Mouse (Mus musculus) neural tube, embryonic 12.5 days (tissue): ENCODE results near the gene Serinc5. TPM values are rescaled to one million over a fixed set of nuclear protein-coding genes. Genes with fewer than 3 reads are reported as not detected.

Experiments
- ATAC-seq: fragments of 200-750 bp; cut with Nextera tagmentation; 2 replicates; pipeline ENCODE4 v1.8.0; 2017; ENCODE audit warnings: low read depth, mild to moderate bottlenecking, moderate TSS enrichment, moderate library complexity; ENCODE audit not compliant: low FRiP score
- H3K27ac ChIP-seq: fragments of 300-500 bp; sonication (generic); 2 replicates; pipeline ENCODE4 v1.5.1; 2016
- H3K27me3 ChIP-seq: fragments of 300-500 bp; sonication (generic); replicated peaks from 2 replicates; pipeline ENCODE4 v1.6.1; 2016; ENCODE audit warnings: mild to moderate bottlenecking
- H3K36me3 ChIP-seq: fragments of 300-500 bp; sonication (generic); 2 replicates; pipeline ENCODE4 v1.6.1; 2016; ENCODE audit warnings: mild to moderate bottlenecking
- H3K4me1 ChIP-seq: fragments of 300-500 bp; sonication (generic); 2 replicates; pipeline ENCODE4 v1.6.1; 2016
- H3K4me2 ChIP-seq: fragments of 300-500 bp; sonication (generic); replicated peaks from 2 replicates; pipeline ENCODE4 v1.6.1; 2016; ENCODE audit warnings: mild to moderate bottlenecking
- H3K4me3 ChIP-seq: fragments of 300-500 bp; sonication (generic); 2 replicates; pipeline ENCODE4 v1.5.1; 2016
- H3K9ac ChIP-seq: fragments of 300-500 bp; sonication (generic); 2 replicates; pipeline ENCODE4 v1.6.1; 2016; ENCODE audit warnings: mild to moderate bottlenecking
- H3K9me3 ChIP-seq: fragments of 300-500 bp; sonication (generic); 2 replicates; pipeline ENCODE4 v1.6.1; 2016; ENCODE audit warnings: mild to moderate bottlenecking
- WGBS: fragments of 180-500 bp; shearing (Covaris S2); methylation state at CpG from one replicate; pipeline ENCODE4 v1.1.7; 2016; 5-methylcytosine and 5-hydroxymethylcytosine counted together
- polyA plus RNA-seq: library from polyadenylated mRNA; unstranded; fragments of >200 nt; fragmentation: Nextera tagmentation; extraction: Ambion mirVana; gene quantifications from 2 replicates; pipeline ENCODE4 v1.2.1, GENCODE M21; 2016

Serinc5 gene
- polyA plus RNA-seq, result 23.4 and 27.9 TPM in 2 replicates

- H3K4me2 ChIP-seq, result peak within 1 kb of the TSS; percentile 83
- peak within 1 kb of the TSS; percentile 74 for H3K4me3 ChIP-seq
- no peaks in the 10 kb centered on the region for H3K27me3 ChIP-seq
- peak; percentile 99 for ATAC-seq
- no peaks in the 10 kb centered on the region for H3K36me3 ChIP-seq
- H3K9ac ChIP-seq, result peak within 1 kb of the TSS; percentile 78
- under 1% methylated on average over 55 of the region's 55 CpGs for WGBS
- no peaks in the 10 kb centered on the region for H3K9me3 ChIP-seq
- H3K4me1 ChIP-seq, result peaks cover 18% of the 10 kb centered on the region
- peak within 1 kb of the TSS; percentile 43; the same call in 1 of the 2 replicates for H3K27ac ChIP-seq
Observed at GRCm38 (mm10) chr13:92610311-92611221, at the start of gene Serinc5. TSS of gene Serinc5 (plus strand) at chr13:92611091.

- no peaks in the 10 kb centered on the region for H3K36me3 ChIP-seq
Observed at GRCm38 (mm10) chr13:92576072-92576471, 34.8 kb upstream of the Serinc5 start, which contains the start of gene Spz1. TSS of gene Spz1 (minus strand) at chr13:92576172.

GRCm38 (mm10) chr13:92576688-92577087 lies 34.2 kb upstream of the Serinc5 start:
- Histone ChIP-seq H3K4me1 (no peaks in the 10 kb centered on the region), H3K27ac (no peak overlapping the region), H3K9me3 (no peaks in the 10 kb centered on the region), H3K4me2 (no peak overlapping the region), H3K9ac (no peak overlapping the region), H3K36me3 (no peaks in the 10 kb centered on the region), H3K27me3 (no peaks in the 10 kb centered on the region), H3K4me3 (no peak overlapping the region)
- no peak for ATAC-seq
- 49% methylated on average over 6 of the region's 6 CpGs for WGBS

More at GRCm38 (mm10) chr13:92576072-92576471, 34.8 kb upstream of the Serinc5 start, which contains the start of gene Spz1:
- Histone ChIP-seq H3K27ac (no peak within 1 kb of the TSS), H3K4me2 (no peak within 1 kb of the TSS), H3K9ac (no peak within 1 kb of the TSS), H3K4me3 (no peak within 1 kb of the TSS), H3K4me1 (no peaks in the 10 kb centered on the region), H3K9me3 (no peaks in the 10 kb centered on the region), H3K27me3 (no peaks in the 10 kb centered on the region)
- ATAC-seq, result no peak

- Histone ChIP-seq H3K4me2 (no peak overlapping the region), H3K9ac (no peak overlapping the region), H3K27ac (no peak overlapping the region), H3K4me3 (no peak overlapping the region), H3K9me3 (no peaks in the 10 kb centered on the region), H3K36me3 (no peaks in the 10 kb centered on the region), H3K27me3 (no peaks in the 10 kb centered on the region), H3K4me1 (no peaks in the 10 kb centered on the region)
- ATAC-seq, result no peak
- 77% methylated on average over 4 of the region's 4 CpGs for WGBS
Observed at GRCm38 (mm10) chr13:92578210-92578609, 32.7 kb upstream of the Serinc5 start.

- Histone ChIP-seq H3K4me3 (no peak overlapping the region), H3K9ac (no peak overlapping the region), H3K36me3 (no peaks in the 10 kb centered on the region), H3K27ac (no peak overlapping the region), H3K4me1 (no peaks in the 10 kb centered on the region), H3K27me3 (no peaks in the 10 kb centered on the region), H3K4me2 (no peak overlapping the region), H3K9me3 (no peaks in the 10 kb centered on the region)
- 34% methylated on average over 10 of the region's 10 CpGs for WGBS
- no peak for ATAC-seq
Observed at GRCm38 (mm10) chr13:92580220-92581043, 30.5 kb upstream of the Serinc5 start.

- Histone ChIP-seq H3K9ac (no peak overlapping the region), H3K4me2 (no peak overlapping the region), H3K9me3 (no peaks in the 10 kb centered on the region), H3K4me1 (no peaks in the 10 kb centered on the region), H3K27ac (no peak overlapping the region), H3K27me3 (no peaks in the 10 kb centered on the region), H3K36me3 (no peaks in the 10 kb centered on the region), H3K4me3 (no peak overlapping the region)
- WGBS, result 76% methylated on average over 8 of the region's 8 CpGs
- no peak for ATAC-seq
Observed at GRCm38 (mm10) chr13:92584094-92584717, 26.7 kb upstream of the Serinc5 start.

GRCm38 (mm10) chr13:92588704-92589103 lies 22.2 kb upstream of the Serinc5 start:
- Histone ChIP-seq H3K9me3 (no peaks in the 10 kb centered on the region), H3K27ac (no peak overlapping the region), H3K4me3 (no peak overlapping the region), H3K27me3 (no peaks in the 10 kb centered on the region), H3K4me2 (no peak overlapping the region), H3K4me1 (peaks cover 10% of the 10 kb centered on the region), H3K36me3 (no peaks in the 10 kb centered on the region), H3K9ac (no peak overlapping the region)
- 54% methylated on average over 3 of the region's 3 CpGs for WGBS
- ATAC-seq, result no peak

- Histone ChIP-seq H3K36me3 (no peaks in the 10 kb centered on the region), H3K4me3 (no peak overlapping the region), H3K9me3 (no peaks in the 10 kb centered on the region), H3K4me1 (peaks cover 16% of the 10 kb centered on the region), H3K27ac (no peak overlapping the region), H3K4me2 (no peak overlapping the region), H3K9ac (no peak overlapping the region), H3K27me3 (no peaks in the 10 kb centered on the region)
- no peak for ATAC-seq
Observed at GRCm38 (mm10) chr13:92589255-92589654, 21.6 kb upstream of the Serinc5 start.

- no peak for ATAC-seq
- 44% methylated on average over 3 of the region's 3 CpGs for WGBS
Observed at GRCm38 (mm10) chr13:92591225-92591624, 19.7 kb upstream of the Serinc5 start.

GRCm38 (mm10) chr13:92592268-92592785 lies 18.6 kb upstream of the Serinc5 start:
- H3K4me3 ChIP-seq, result no peak overlapping the region
- 28% methylated on average over 5 of the region's 5 CpGs for WGBS
- no peak overlapping the region for H3K27ac ChIP-seq
- no peaks in the 10 kb centered on the region for H3K36me3 ChIP-seq
- no peaks in the 10 kb centered on the region for H3K27me3 ChIP-seq
- H3K4me1 ChIP-seq, result peaks cover 20% of the 10 kb centered on the region
- H3K4me2 ChIP-seq, result no peak overlapping the region
- H3K9me3 ChIP-seq, result no peaks in the 10 kb centered on the region
- H3K9ac ChIP-seq, result no peak overlapping the region
- no peak for ATAC-seq

More at GRCm38 (mm10) chr13:92591225-92591624, 19.7 kb upstream of the Serinc5 start:
- Histone ChIP-seq H3K9ac (no peak overlapping the region), H3K4me1 (peaks cover 20% of the 10 kb centered on the region), H3K4me2 (no peak overlapping the region), H3K4me3 (no peak overlapping the region), H3K36me3 (no peaks in the 10 kb centered on the region), H3K27ac (no peak overlapping the region), H3K9me3 (no peaks in the 10 kb centered on the region), H3K27me3 (no peaks in the 10 kb centered on the region)

GRCm38 (mm10) chr13:92592786-92593635 lies 17.9 kb upstream of the Serinc5 start:
- Histone ChIP-seq H3K4me1 (peaks cover 20% of the 10 kb centered on the region), H3K4me3 (no peak overlapping the region), H3K27me3 (no peaks in the 10 kb centered on the region), H3K36me3 (no peaks in the 10 kb centered on the region), H3K9ac (no peak overlapping the region), H3K27ac (no peak overlapping the region), H3K4me2 (0 out of 2 replicates have a peak overlapping the region, but pooled peaks have one; percentile 18), H3K9me3 (no peaks in the 10 kb centered on the region)
- peak; percentile 45; the same call in 1 of the 2 replicates for ATAC-seq
- WGBS, result 11% methylated on average over 12 of the region's 12 CpGs
